Mouse (Mus musculus) urinary bladder, postnatal 14 days (tissue): ENCODE measurements around the gene Lrrc57.
"Not testable (repeated sequence)": the region's sequence is repeated elsewhere in the genome, so short reads cannot be mapped to it uniquely, and the experiment has no call there.

Experiments
- DNase-seq: peaks from one replicate; pipeline ENCODE4 v3.0.0; 2021; ENCODE audit warnings: low spot score

Lrrc57 gene

DNA sequence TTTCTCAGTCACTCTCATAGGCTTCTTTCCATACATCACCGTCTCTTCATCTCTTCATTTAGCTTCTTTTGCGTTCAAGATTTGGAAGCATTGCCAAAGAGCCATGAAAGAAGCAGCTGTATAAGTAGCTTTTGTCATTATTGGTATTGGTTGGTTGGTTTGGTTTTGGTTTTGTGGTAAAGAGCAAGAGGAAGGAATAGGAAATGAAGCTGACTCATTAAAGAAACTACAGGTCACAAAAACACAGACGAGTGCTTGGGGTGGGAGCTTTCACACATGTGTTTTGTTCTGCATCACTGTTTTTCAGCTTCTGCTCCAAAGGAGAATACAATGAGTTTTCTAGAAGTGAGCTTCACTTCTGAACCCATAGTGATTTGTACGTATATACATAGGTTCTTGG, 9.8 kb downstream of the Lrrc57 start:
- no peak for DNase-seq

DNA sequence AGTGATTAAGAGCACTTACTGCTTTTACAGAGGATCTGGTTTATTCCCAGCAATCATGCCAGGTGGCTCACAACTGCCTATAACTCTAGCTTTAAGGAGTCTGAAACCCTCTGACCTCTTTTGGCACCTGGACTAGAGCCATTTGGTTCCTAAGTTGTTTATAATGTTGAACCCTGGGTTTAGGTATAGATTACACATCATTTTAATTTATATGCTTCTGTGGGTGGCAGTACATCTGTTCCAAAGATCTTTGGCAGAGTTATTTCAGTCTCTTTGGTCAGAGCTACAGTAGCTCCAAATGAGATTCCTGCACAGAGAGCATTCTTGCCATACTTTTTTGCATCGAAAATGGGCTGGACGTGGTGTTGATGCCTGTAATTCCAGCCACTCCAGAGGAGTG, 11.6 kb downstream of the Lrrc57 start:
- no peak for DNase-seq

GRCm38 (mm10) chr2:120592227-120592626, 17.1 kb downstream of the Lrrc57 start:
- no peak for DNase-seq

- DNase-seq, result no peak
Measured at GRCm38 (mm10) chr2:120589759-120590158, 19.6 kb downstream of the Lrrc57 start.

- no peak for DNase-seq
Measured at GRCm38 (mm10) chr2:120578286-120578685, 31.0 kb downstream of the Lrrc57 start.

DNA sequence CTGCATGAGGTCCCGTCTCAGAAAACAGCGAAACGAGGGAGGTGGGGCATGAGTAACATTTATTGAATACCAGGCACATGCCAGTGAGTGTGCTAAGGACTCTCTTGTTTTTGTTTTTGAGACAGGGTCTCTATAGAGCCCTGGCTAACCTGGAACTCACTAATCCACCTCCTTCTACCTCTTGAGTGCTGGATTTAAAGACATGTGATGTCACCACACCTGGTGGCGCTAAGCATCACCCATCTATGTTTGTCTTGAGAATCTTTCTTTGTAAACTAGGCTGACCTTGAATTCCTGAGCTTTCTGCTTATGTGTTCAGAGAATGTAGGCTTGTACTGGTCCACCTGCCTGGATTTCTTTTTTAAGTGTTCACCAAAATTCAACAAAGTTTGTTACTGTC, 31.5 kb downstream of the Lrrc57 start:
- no peak for DNase-seq

DNA sequence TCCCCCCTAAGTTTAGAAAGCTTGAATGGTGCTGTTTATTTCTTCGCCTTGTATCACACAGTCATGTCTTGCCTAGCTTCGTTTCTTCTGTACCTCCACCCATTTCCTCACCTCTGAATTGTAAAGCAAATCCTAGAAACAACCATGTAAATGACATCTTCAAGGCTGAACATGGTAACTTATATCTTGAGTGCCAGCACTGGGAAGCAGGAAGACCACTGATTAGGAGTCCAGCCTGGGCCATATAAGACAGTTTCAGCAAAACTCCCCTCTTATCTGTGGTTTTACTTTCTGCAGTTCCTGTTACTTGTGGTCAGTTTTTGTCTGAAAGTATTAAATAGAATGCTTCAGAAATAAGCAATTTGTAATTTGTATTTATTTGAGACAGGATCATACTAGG, 33.3 kb downstream of the Lrrc57 start:
- no peak for DNase-seq

GRCm38 (mm10) chr2:120575121-120575520, 34.2 kb downstream of the Lrrc57 start:
- no peak for DNase-seq

DNA sequence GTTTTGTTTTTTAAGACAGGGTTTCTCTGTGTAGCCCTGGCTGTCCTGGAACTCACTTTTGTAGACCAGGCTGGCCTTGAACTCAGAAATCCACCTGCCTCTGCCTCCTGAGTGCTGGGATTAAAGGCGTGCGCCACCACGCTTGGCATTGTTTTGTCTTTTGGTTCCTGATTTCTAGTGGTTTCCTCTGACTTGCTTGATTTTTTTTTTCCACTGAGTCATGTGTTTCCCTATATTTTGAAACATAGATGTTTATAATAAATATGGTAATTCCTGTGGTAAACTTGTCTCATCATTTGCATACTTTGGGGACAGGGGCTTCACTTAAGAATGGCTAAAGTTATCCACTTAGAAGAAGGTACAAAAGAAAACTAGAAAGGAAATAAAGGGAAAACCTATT, 37.2 kb downstream of the Lrrc57 start:
- not testable (repeated sequence) for DNase-seq

- no peak for DNase-seq
Measured at GRCm38 (mm10) chr2:120571081-120571480, 38.2 kb downstream of the Lrrc57 start.

GRCm38 (mm10) chr2:120567798-120568320, 41.5 kb downstream of the Lrrc57 start:
- no peak for DNase-seq

DNA sequence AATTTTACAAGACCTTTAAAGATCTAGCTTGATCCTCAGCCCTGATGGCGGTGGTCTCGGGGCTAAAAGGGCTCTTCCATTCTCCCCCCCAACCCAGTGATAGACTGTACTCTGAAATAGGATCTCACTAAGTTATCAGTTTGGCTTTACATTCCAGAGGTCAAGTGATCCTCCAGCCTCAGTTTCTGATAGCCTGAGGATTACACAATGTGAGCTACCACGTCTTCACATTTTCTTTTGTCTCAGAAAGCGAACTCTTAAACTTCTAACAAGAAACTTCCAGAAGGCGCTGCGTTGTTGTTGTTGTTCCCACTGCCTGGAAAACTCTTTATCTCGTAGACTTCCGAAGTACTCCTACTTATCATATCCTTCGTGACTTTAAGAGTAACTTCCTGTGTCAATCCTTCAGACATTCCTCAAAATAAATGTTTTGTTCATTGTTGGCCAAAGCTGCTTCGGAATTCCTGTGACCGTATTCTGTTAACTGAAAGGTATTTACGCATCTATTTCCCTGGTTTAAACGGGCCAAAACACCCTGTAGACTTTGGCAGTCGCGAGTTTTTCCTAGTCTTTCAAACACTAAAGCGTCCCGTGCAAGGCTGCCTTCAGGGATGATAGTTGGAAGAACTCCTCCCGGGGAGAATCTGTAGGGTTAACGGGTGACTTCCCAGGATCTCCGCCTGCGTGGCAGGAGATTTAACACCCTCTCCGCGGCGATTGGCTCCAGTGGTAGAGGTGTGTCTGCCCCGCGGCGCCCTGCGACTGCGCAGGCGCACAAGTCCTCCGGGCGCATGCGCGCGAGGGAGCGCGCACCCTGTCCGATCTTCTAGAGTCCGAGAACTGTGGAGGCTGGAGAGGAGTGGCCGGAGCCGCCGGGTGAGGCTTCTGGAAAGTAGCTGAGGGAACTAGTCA, 42.2 kb downstream of the Lrrc57 start, which contains the start of gene Snap23:
TSS of gene Snap23 (plus strand) at position 786 of the 912 bp plus-strand sequence.
- peak; percentile 94 for DNase-seq

DNA sequence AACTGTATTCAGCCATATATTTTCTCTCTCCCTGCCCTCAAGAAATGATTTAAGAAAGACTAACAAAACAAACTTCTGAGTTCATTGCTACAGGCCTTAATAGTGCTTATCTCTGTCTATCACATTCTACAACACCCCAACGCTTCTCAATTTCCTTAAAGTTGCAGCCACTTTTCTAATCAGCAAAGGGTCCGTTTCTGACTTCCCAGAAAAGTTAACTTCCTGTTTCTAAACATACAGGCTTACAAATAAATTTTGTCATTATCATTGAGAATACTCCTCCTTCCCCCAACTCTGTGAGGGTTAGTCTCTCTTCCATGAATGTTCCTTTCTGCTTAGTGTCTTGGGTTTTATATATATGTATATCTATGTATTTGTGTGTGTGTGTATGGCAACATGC, 44.0 kb downstream of the Lrrc57 start:
- no peak for DNase-seq

DNA sequence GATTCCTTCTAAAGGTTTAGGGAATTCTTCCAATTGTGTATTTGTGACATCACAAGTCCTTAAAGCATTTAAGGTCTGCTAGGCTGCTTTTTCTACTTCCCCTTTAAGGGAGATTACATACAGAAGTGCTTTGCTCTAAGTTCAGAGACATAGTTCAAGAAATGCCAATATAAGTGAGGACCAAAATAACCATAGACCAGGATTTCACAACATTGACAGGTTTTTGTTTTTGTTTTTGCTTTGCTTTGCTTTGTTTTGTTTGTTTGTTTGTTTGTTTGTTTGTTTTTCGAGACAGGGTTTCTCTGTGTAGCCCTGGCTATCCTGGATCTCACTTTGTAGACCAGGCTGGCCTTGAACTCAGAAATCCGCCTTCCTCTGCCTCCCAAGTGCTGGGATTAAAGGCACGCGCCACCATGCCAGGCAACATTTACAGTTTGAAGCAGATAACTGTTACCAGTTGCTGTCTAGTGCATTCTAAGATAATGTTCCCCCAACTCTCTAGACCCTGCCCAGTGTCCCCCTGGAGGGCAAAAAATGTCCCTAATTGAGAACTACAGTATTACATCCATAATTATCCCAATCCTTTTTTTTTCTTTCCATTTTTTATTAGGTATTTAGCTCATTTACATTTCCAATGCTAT, 44.7 kb downstream of the Lrrc57 start:
- DNase-seq, result not testable (repeated sequence)

- DNase-seq, result peak; percentile 88
Measured at GRCm38 (mm10) chr2:120563235-120563990, 45.9 kb downstream of the Lrrc57 start, which contains the start of gene Zfp106. Zfp106 (minus strand) TSS chr2:120563843.

GRCm38 (mm10) chr2:120562859-120563234, 46.5 kb downstream of the Lrrc57 start:
- no peak for DNase-seq

GRCm38 (mm10) chr2:120561524-120561923, 47.8 kb downstream of the Lrrc57 start:
- no peak for DNase-seq

GRCm38 (mm10) chr2:120558813-120559212, 50.5 kb downstream of the Lrrc57 start:
- DNase-seq, result no peak

GRCm38 (mm10) chr2:120556868-120557267, 52.5 kb downstream of the Lrrc57 start:
- DNase-seq, result no peak
